Mouse (Mus musculus) adrenal gland, adult 8-10 months (tissue): ENCODE data around the gene Drap1. TPM values are rescaled to one million over a fixed set of nuclear protein-coding genes. Genes with fewer than 3 reads are reported as not detected.

Experiments used
- DNase-seq: peaks from one replicate; pipeline ENCODE4 v3.0.0; 2022
- total RNA-seq, 4 experiments: library from RNA; stranded (reverse); gene quantifications; 2 replicates each; pipeline ENCODE4 v1.2.4; 2022

Drap1 gene
- total RNA-seq, 4 experiments from 2014 or later = 272 to 295 (median 289) TPM

- no peak for DNase-seq
Measured at GRCm38 (mm10) chr19:5448354-5449150, 23.8 kb upstream of the Drap1 start.

DNA sequence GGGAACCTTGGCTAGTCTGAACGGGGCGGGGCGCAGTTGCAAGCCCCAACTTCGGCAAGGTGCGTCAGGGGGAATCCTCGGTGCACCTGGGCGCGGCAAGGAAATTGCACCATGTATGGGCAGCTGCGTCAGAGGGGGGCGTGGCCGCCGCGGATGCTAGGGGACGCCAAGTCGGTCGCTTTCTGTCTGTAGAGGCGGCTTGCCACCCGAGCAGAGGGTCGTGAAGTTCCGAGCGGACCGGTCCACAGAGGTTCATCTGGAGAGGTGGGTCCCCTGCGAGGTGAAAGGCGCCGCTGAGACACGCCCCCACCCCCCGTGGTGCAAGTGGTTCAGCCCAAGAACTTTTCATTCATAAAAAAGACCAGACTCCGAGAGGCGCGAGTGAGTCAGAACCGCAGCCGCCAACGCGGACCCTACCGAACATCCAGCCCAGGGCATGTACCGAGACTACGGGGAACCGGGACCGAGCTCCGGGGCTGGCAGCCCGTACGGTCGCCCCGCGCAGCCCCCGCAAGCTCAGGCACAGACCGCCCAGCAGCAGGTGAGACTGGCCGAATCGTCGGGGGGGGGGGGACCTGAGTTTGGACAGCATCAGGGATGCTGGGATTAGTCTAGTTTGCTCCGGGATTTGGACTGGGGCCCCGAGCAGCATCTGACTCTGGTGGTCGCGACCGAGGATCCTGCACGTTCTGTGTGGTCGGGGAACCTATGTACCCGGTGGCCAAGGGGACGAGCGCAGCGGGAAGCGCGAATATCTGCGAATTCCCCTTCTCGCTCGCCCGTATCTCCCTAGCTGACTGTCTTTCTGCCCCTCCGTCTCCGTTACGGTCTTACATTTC, 23.0 kb upstream of the Drap1 start, which contains the start of gene Fosl1:
Gene Fosl1, plus strand, starts transcription at position 33 of the 839 bp plus-strand sequence.
- no peak for DNase-seq

GRCm38 (mm10) chr19:5445747-5446146, 21.0 kb upstream of the Drap1 start:
- DNase-seq = no peak

DNA sequence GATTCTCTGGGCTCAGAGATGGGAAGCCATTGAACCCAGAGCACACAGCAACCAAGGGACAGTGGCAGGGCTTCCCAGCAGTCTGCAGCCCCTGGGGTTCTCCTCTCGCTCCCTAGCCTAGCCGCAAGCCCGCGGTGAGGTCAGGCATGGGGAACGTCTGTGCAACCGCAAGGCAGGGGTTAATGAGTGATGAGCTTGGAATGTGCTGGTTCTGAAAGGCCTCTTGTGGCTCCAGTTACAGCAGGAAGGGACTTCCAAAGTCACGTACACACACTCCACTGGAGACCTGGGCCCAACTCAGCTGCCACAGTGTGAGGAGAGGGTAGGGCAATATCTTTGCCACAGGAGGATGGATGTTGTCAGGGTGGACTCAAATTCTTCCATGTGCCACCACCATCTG, 20.2 kb upstream of the Drap1 start:
- DNase-seq = no peak

DNA sequence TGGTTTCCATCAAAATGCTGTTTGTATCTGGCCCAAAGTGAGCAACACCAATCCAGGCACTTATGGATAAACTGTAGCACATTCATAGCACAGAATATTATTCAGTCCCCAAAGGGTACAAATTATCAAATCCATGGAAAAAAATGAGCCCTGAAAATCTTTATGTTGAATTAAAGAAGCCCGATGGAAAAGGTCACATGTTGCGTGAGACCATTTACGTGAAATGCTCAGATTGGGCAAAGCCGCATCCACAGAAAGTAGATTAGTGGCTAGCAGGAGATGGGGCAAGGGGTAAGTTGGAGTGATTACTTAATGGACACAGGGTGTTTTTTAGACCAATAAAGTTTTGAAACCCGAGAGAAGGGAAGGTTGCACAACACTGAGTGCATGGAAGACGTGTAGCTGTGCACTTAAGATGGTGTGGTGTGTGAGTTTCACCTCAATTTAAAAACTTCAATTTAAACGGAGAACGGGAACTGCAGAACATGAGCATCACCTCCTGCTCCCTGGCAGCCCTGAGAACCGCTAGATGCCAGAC, 19.7 kb upstream of the Drap1 start:
- DNase-seq = no peak

GRCm38 (mm10) chr19:5433951-5434350, 9.2 kb upstream of the Drap1 start:
- no peak for DNase-seq

DNA sequence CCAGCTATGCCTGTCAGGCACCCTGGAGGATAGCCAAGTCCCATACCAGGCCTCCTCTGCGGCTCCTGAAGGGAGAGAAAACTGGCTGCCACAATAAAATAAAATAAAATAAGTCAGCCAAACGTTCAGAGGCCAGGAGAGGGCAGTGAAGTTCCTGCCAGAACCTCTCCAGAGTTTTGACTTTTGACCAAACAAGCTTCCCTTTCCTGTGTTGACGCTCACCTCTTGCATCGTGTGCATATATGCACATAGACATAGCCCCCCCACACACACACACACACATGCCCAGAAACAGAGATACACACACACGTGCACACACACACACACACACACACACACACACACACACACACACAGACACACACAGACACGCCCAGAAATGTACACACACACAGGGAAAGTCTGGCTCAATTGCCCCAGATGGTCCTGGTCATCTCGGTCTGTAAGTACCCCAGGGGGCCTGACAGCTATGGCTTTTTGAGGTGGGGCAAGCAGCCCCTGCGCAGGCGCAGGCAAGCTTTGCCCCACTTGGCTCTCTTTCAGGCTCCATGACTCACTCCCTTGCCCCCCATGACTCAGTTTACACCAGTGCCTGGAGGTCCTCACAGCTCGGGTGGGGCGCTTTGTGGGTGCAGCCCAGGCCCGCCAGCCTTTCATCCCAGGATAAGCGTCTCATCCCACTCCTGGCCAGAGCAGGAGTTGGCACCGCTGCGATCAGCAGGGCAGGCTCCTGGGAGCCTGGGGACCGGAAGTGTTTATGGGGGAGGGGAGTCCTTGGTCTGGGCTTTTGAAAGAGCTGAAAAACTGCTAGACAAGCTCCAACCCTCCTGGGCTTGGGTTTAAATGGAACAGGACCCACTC, 8.4 kb upstream of the Drap1 start:
- peak; percentile 53 for DNase-seq

GRCm38 (mm10) chr19:5431911-5432464, 7.2 kb upstream of the Drap1 start:
- no peak for DNase-seq

DNA sequence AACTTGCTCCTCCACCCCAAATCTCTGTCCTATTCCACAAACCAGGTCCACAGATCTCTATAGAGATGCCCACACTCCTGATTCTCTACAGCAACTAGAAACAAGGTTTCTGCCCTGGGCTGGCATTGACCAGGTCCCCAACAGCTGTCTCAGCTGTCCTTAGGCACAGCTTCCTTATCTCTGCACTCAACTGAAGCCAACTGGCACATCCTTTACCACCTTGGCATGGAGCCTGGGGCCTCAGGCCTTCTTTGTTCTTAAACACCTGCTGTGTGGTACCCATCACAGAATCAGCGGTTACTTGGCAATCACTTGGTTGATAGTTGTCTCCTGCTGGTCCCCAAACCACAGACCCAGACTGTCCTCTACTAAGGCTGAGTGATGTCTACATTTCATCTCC, 5.6 kb upstream of the Drap1 start:
- no peak for DNase-seq

- DNase-seq = peak; percentile 87
Measured at GRCm38 (mm10) chr19:5429806-5430205, 5.0 kb upstream of the Drap1 start.

DNA sequence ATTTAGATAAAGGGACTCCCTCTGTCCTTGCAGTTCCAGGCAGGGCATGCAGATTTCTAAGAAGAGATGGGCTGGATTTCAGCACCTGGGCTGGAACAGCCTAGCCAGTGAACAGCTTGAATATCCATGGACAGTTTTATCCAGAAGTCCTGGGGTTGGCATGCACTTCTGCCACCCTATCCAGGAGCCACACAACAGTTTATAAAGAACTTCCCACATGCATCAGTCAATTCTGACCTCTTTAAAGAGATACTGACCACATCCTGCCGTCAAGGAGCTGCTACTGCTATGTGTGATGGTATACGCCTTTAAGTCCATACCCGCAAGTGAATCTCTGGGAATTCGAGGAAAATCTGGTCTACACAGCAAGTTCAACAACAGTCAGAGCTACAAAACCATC, 4.4 kb upstream of the Drap1 start:
- DNase-seq = no peak

DNA sequence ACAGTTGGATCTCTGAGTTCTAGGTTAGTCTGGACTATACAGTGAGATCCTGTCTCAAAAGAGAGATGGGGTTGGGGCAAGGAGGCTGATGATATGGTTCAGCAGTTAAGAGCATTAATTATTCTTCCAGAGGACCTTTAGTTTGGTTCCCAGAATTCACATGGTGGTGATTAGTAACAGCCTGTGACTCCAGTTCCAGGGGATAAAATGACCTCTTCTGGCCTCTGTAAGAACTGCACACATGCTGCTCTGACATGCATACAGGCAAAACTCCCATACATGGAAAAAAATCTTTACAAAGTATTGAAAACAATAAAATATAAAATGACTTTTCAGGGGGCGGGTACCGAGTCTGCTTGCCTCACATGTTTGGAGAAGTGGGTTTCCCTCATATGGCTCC, 3.3 kb upstream of the Drap1 start:
- no peak for DNase-seq

- no peak for DNase-seq
Measured at GRCm38 (mm10) chr19:5426640-5427290, 2.0 kb upstream of the Drap1 start.

DNA sequence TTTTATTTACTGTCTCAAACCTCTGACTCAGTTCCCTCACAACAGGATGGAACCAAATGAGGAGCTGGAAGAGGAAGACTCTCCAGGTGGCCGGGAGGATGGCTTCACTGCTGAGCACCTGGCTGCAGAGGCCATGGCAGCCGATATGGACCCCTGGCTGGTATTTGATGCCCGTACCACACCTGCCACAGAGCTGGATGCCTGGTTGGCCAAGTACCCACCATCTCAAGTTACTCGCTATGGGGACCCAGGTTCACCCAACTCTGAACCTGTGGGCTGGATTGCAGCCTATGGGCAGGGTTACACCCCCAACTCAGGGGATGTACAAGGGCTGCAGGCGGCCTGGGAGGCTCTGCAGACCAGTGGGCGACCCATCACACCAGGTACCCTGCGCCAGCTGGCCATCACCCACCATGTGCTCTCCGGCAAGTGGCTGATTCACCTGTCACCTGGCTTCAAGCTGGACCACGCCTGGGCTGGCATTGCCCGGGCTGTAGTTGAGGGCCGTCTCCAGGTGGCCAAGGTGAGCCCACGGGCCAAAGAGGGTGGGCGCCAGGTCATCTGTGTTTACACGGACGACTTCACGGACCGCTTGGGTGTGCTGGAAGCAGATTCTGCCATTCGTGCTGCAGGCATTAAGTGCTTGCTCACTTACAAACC, 1.3 kb upstream of the Drap1 start:
- DNase-seq = no peak

DNA sequence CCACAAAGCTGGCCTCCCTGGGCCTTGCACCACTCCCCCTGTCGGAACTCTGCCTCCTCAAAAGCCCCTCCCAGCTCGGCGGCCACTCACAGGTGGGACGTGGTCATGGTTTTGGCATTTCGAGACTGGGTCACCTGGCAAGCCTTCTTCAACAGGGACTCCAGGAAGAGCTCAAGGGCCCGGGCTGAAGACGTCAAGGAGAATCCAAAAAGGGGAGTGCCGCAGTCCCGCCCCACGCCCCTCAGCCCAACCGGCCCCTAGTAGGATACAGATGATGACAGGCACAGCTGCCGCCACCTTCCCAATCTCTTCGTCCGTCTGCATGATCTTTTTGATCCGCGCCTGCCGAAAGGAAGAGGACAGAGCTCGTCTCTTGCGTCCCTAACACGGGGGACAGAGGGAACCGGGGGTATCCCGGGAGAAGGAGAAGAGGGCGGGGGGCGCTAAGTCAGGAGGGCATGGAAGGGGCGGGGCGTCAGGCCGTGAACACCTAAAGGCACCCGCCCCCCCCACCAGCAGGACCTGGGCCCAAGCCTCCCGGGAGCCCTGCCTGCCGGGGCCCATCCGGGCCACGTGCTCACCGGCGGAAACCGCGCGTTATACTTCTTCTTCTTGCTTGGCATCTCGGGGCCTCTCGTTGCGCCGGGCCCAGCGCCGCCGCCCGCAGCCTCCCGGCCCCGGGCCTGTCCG, 542 bp downstream of the Drap1 start:
- DNase-seq = peak; percentile 74

DNA sequence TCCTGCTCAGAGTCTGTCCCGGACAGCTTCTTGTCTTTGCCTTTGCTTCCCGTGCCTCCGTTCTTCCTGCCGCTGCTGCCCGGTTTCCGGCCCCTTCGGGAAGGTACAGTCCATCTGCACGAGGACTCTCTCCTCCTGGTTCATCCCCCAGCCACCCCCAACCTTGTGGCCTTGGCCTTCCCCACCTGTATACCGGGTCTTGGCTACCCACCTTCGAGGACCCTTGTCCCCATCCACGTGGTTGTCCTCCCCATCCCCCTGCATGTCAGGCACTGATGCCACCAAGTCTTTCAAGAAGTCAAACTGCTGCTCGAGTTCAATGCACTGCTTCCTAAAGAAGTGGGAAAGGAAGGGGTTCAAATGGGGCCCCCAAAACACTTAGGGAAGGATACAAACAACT, 1.2 kb downstream of the Drap1 start:
- no peak for DNase-seq

DNA sequence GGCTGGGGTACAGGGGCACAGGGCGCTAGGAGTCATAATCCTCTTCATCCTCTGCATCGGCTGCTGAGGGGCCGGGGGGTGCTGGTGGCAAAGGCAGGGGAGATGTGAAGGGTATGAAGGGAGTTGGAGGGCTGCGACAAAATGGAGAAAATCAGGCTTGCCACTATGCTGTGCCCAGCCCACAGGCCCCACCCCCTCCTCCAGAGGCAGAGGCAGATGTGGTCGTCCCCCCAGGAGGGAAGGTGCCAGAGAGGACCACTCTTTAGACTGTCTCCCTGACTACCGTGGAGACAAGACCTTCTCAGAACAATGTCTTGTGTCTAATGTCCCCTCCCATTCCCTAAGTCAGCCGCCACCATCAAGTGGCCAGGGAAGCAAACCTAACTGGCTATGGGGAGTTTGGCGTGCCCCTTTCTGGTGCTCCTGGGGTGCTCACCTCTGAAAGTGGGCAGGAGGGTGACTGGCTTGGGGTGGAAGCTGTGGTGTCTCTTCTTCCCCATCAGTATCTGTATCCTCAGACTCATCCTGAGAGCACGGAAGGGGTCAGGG, 1.8 kb downstream of the Drap1 start:
- DNase-seq = no peak

- DNase-seq = no peak
Measured at GRCm38 (mm10) chr19:5422267-5422666, 2.5 kb downstream of the Drap1 start.

DNA sequence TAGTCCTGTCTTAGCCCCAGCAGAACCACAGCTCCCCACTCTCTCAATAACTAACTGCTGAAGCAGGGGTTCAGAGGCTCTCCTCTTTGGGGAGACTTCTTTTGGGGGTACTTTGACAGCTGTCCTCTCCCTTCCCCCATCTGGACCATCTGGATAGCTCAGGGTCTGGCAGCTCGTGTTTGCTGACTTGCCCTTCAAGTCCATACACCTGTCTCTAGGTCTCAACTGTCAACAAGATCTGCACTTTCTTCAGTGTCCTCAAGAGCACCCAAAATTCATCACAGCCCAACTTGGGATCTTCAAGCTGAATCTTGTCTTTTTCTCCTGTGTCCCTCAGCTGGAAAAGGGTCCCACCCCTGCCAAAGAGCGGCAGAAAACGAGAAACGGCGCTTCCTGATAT, 3.0 kb downstream of the Drap1 start:
- no peak for DNase-seq

- DNase-seq = no peak
Measured at GRCm38 (mm10) chr19:5420579-5420978, 4.2 kb downstream of the Drap1 start.
